Mouse (Mus musculus) midbrain, embryonic 12.5 days (tissue): Measurements from ENCODE around the gene Scgb2b20. TPM values are rescaled to one million over a fixed set of nuclear protein-coding genes. Genes with fewer than 3 reads are reported as not detected.
"Not testable (repeated sequence)": the region's sequence is repeated elsewhere in the genome, so short reads cannot be mapped to it uniquely, and the experiment has no call there.

Source experiments
- ATAC-seq: fragments of 200-750 bp; cut with Nextera tagmentation; 2 replicates; pipeline ENCODE4 v1.8.0; 2017; ENCODE audit warnings: low read depth, moderate TSS enrichment, moderate library complexity; ENCODE audit not compliant: low FRiP score
- H3K27ac ChIP-seq: fragments of 300-500 bp; sonication (generic); replicated peaks from 2 replicates; pipeline ENCODE4 v1.5.1; 2016; ENCODE audit warnings: mild to moderate bottlenecking
- H3K27me3 ChIP-seq: fragments of 300-500 bp; sonication (generic); 2 replicates; pipeline ENCODE4 v1.6.1; 2016; ENCODE audit warnings: mild to moderate bottlenecking
- H3K36me3 ChIP-seq: fragments of 300-500 bp; sonication (generic); 2 replicates; pipeline ENCODE4 v1.6.1; 2016
- H3K4me1 ChIP-seq: fragments of 300-500 bp; sonication (generic); 2 replicates; pipeline ENCODE4 v1.6.1; 2016
- H3K4me2 ChIP-seq: fragments of 300-500 bp; sonication (generic); replicated peaks from 2 replicates; pipeline ENCODE4 v1.6.1; 2016; ENCODE audit warnings: mild to moderate bottlenecking, moderate library complexity
- H3K4me3 ChIP-seq: fragments of 300-500 bp; sonication (generic); 2 replicates; pipeline ENCODE4 v1.5.1; 2016; ENCODE audit warnings: mild to moderate bottlenecking
- H3K9ac ChIP-seq: fragments of 300-500 bp; sonication (generic); replicated peaks from 2 replicates; pipeline ENCODE4 v1.6.1; 2016; ENCODE audit warnings: mild to moderate bottlenecking, moderate library complexity
- H3K9me3 ChIP-seq: fragments of 300-500 bp; sonication (generic); 2 replicates; pipeline ENCODE4 v1.6.1; 2016; ENCODE audit warnings: mild to moderate bottlenecking
- WGBS: fragments of 180-500 bp; shearing (Covaris S2); methylation state at CpG from one replicate; pipeline ENCODE4 v1.1.7; 2016; 5-methylcytosine and 5-hydroxymethylcytosine counted together
- polyA plus RNA-seq: library from polyadenylated mRNA; unstranded; fragments of >200 nt; fragmentation: Nextera tagmentation; extraction: Ambion mirVana; gene quantifications from 2 replicates; pipeline ENCODE4 v1.2.1, GENCODE M21; 2016

The Scgb2b20 gene
- not detected in 2 replicates for polyA plus RNA-seq

- WGBS: 90% methylated on average over 2 of the region's 2 CpGs
Measured at GRCm38 (mm10) chr7:33366222-33366621, at the start of gene Scgb2b20. TSS of gene Scgb2b20 (minus strand) at chr7:33366322.

GRCm38 (mm10) chr7:33409681-33410080 is 43.6 kb upstream of the Scgb2b20 start:
- not testable (repeated sequence) for H3K4me1 ChIP-seq, ATAC-seq, H3K4me2 ChIP-seq, H3K27ac ChIP-seq, H3K9ac ChIP-seq, H3K36me3 ChIP-seq, H3K4me3 ChIP-seq, H3K27me3 ChIP-seq
- 39% methylated on average over 1 of the region's 1 CpGs for WGBS
- H3K9me3 ChIP-seq: peaks cover 22% of the 10 kb centered on the region

More at GRCm38 (mm10) chr7:33366222-33366621, at the start of gene Scgb2b20:
- H3K4me2 ChIP-seq, H3K4me3 ChIP-seq, H3K36me3 ChIP-seq, H3K9ac ChIP-seq, H3K9me3 ChIP-seq, H3K27ac ChIP-seq, H3K4me1 ChIP-seq, ATAC-seq, H3K27me3 ChIP-seq: not testable (repeated sequence)

- H3K4me3 ChIP-seq: no peak overlapping the region
- 88% methylated on average over 1 of the region's 1 CpGs for WGBS
- no peak overlapping the region for H3K27ac ChIP-seq
- ATAC-seq: no peak
- no peaks in the 10 kb centered on the region for H3K27me3 ChIP-seq
- H3K9me3 ChIP-seq: peaks cover 33% of the 10 kb centered on the region
- H3K4me2 ChIP-seq: no peak overlapping the region
- H3K9ac ChIP-seq: no peak overlapping the region
- no peaks in the 10 kb centered on the region for H3K4me1 ChIP-seq
- H3K36me3 ChIP-seq: no peaks in the 10 kb centered on the region
Measured at GRCm38 (mm10) chr7:33401650-33402049, 35.5 kb upstream of the Scgb2b20 start.

DNA sequence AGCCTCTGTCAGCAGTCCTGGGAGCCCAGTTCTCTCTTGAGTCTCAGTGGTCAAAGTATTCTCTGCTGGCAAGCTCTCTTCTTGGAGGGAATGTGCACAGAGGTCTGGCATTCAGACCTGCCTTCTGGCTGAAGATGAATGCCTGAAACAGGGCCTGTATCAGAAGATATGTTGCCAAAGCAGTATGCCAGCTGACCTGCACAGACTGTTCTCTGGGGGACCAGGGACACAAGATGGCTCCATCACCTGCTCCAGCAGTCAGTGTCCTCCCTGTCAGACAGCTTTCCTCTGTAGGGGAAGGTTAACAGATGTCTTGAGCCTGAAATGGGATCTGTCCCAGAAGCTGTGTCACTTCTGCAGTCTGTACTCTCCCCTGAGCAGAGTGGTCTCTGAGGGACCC is 33.6 kb upstream of the Scgb2b20 start:
- not testable (repeated sequence) for ATAC-seq, H3K27ac ChIP-seq, H3K36me3 ChIP-seq, H3K27me3 ChIP-seq, H3K4me2 ChIP-seq, H3K9ac ChIP-seq, H3K4me3 ChIP-seq, H3K4me1 ChIP-seq
- peaks cover 33% of the 10 kb centered on the region for H3K9me3 ChIP-seq

DNA sequence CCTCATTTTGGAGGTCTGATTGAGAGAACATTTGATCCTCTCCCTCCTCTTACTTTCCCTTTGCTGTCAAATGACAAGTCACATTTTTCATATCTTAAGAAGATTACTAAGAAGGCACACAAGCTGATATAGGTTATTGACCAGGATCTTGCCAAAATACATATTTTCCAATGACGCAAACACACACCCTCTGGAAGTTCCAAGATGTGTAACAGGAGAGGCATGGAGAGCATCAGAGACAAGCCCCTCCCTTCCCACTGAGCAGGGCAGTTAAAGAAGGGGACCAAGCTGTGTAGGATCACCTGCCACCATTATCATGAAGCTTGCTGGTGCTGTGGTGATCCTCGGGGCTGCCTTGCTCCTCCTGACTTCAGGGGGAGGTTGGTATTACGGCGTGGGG is 6.8 kb upstream of the Scgb2b20 start, which contains the start of gene Scgb1b20:
TSS of gene Scgb1b20 (plus strand) at position 301 of the 400 bp plus-strand sequence.
- not testable (repeated sequence) for H3K9me3 ChIP-seq, H3K36me3 ChIP-seq, H3K27me3 ChIP-seq, H3K27ac ChIP-seq, H3K4me1 ChIP-seq, ATAC-seq, H3K9ac ChIP-seq, H3K4me3 ChIP-seq, H3K4me2 ChIP-seq
- whole genome bisulfite sequencing: 79% methylated on average over 4 of the region's 4 CpGs

Other genes starting within 250 kb of the Scgb2b20 start
- not detected in 2 replicates for gene Scgb2b18, start 192.5 kb downstream of the Scgb2b20 start, polyA plus RNA-seq
- gene Scgb1b18, start 180.8 kb downstream of the Scgb2b20 start, polyA plus RNA-seq: not detected in 2 replicates
- not detected in 2 replicates for gene Scgb2b19, start 86.0 kb downstream of the Scgb2b20 start, polyA plus RNA-seq
- not detected in 2 replicates for gene Scgb1b19, start 79.0 kb downstream of the Scgb2b20 start, polyA plus RNA-seq
- gene Scgb1b20, start 6.9 kb upstream of the Scgb2b20 start, polyA plus RNA-seq: not detected in 2 replicates
- not detected in 2 replicates for gene Scgb2b21, start 154.1 kb upstream of the Scgb2b20 start, polyA plus RNA-seq